Mouse (Mus musculus) midbrain, embryonic 12.5 days (tissue): ENCODE measurements around the gene Icam4. TPM values are rescaled to one million over a fixed set of nuclear protein-coding genes. Genes with fewer than 3 reads are reported as not detected.
A peak's percentile ranks its signal among the peaks of the same experiment; 100 is the strongest.

Experiments used
- ATAC-seq: fragments of 200-750 bp; cut with Nextera tagmentation; 2 replicates; pipeline ENCODE4 v1.8.0; 2017; ENCODE audit warnings: low read depth, moderate TSS enrichment, moderate library complexity; ENCODE audit not compliant: low FRiP score
- H3K27ac ChIP-seq: fragments of 300-500 bp; sonication (generic); replicated peaks from 2 replicates; pipeline ENCODE4 v1.5.1; 2016; ENCODE audit warnings: mild to moderate bottlenecking
- H3K27me3 ChIP-seq: fragments of 300-500 bp; sonication (generic); 2 replicates; pipeline ENCODE4 v1.6.1; 2016; ENCODE audit warnings: mild to moderate bottlenecking
- H3K36me3 ChIP-seq: fragments of 300-500 bp; sonication (generic); 2 replicates; pipeline ENCODE4 v1.6.1; 2016
- H3K4me1 ChIP-seq: fragments of 300-500 bp; sonication (generic); 2 replicates; pipeline ENCODE4 v1.6.1; 2016
- H3K4me2 ChIP-seq: fragments of 300-500 bp; sonication (generic); replicated peaks from 2 replicates; pipeline ENCODE4 v1.6.1; 2016; ENCODE audit warnings: mild to moderate bottlenecking, moderate library complexity
- H3K4me3 ChIP-seq: fragments of 300-500 bp; sonication (generic); 2 replicates; pipeline ENCODE4 v1.5.1; 2016; ENCODE audit warnings: mild to moderate bottlenecking
- H3K9ac ChIP-seq: fragments of 300-500 bp; sonication (generic); replicated peaks from 2 replicates; pipeline ENCODE4 v1.6.1; 2016; ENCODE audit warnings: mild to moderate bottlenecking, moderate library complexity
- H3K9me3 ChIP-seq: fragments of 300-500 bp; sonication (generic); 2 replicates; pipeline ENCODE4 v1.6.1; 2016; ENCODE audit warnings: mild to moderate bottlenecking
- WGBS: fragments of 180-500 bp; shearing (Covaris S2); methylation state at CpG from one replicate; pipeline ENCODE4 v1.1.7; 2016; 5-methylcytosine and 5-hydroxymethylcytosine counted together
- polyA plus RNA-seq: library from polyadenylated mRNA; unstranded; fragments of >200 nt; fragmentation: Nextera tagmentation; extraction: Ambion mirVana; gene quantifications from 2 replicates; pipeline ENCODE4 v1.2.1, GENCODE M21; 2016

Gene Icam4
- polyA plus RNA-seq, 1 experiment from 2014 or later, result 1.3 TPM

GRCm38 (mm10) chr9:21015571-21016130 is 13.5 kb upstream of the Icam4 start, which contains the start of gene Icam1:
Icam1 (plus strand) TSS chr9:21015985.
- Histone ChIP-seq H3K27ac (no peak within 1 kb of the TSS), H3K9me3 (no peaks in the 10 kb centered on the region), H3K27me3 (peaks cover 79% of the 10 kb centered on the region), H3K36me3 (no peaks in the 10 kb centered on the region), H3K4me2 (peak within 1 kb of the TSS; percentile 35), H3K4me1 (peaks cover 8% of the 10 kb centered on the region), H3K4me3 (peak within 1 kb of the TSS; percentile 27), H3K9ac (no peak within 1 kb of the TSS)
- no peak for ATAC-seq
- 1% methylated on average over 30 of the region's 30 CpGs for WGBS

DNA sequence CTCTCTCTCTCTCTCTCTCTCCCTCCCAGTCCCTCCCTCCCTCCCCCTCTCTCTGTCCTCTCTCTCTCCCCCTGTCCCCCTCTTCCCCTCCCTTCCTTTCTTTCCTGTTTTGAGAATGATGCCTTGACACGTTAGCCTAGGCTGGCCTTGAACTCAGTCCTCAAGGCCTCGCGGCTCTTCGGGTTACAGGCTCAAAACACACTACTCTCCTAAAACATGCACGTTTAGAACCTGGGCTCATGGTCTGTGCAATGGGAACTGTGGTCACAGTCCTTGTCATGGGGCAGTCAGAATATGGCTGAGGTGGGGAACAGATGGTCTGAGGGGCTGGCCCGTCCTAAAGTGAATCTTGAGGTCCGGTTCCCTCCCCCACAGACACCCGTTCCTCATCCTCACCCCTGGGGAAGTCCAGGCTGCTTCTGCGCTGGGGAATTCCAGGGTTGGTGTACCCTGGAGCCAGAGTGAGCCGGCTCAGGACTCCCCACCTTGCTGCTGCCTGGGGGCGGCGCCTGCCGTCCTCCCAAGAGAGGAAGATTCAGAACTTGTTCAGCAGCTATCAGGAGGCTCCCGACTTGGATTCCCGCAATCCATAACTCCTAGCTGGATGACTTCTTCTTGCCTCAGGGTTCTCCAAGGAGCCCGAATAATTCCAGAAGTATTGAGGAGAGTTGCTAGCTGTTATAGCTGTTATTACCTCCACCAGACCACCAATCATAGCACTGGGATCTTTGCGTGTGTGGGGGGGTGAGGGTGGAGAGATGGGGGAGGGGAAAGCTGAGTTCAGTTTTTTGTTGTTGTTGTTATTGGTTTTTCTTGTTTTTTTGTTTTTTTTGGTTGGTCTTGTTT is 12.6 kb upstream of the Icam4 start:
- Histone ChIP-seq H3K36me3 (no peaks in the 10 kb centered on the region), H3K27ac (no peak overlapping the region), H3K4me2 (no peak overlapping the region; the same call in 1 of the 2 replicates), H3K4me3 (no peak overlapping the region), H3K9me3 (no peaks in the 10 kb centered on the region), H3K4me1 (peaks cover 8% of the 10 kb centered on the region), H3K9ac (no peak overlapping the region), H3K27me3 (peaks cover 87% of the 10 kb centered on the region)
- no peak for ATAC-seq
- WGBS, result 5% methylated on average over 17 of the region's 17 CpGs

DNA sequence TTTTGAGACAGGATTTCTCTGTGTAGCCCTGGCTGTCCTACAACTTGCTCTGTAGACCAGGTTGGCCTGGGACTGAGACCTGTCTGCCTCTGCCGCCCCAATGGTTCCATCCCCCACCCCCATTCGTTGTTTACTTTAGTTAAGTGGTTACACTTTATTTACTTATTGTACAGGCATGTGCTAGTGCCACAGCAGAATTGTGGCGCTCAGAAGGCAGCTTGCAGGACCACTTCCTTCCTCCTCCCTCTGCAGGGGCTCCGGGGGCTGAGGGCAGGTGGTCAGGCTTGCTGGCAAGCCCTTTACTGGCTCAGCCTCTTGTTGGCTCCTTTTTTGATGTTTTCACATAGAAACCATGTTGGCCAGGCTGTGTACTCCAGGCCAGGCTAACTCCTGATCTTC is 12.0 kb upstream of the Icam4 start:
- peaks cover 88% of the 10 kb centered on the region for H3K27me3 ChIP-seq
- H3K4me1 ChIP-seq, result peaks cover 8% of the 10 kb centered on the region
- no peak overlapping the region for H3K9ac ChIP-seq
- ATAC-seq, result no peak
- 45% methylated on average over 4 of the region's 4 CpGs for WGBS
- H3K9me3 ChIP-seq, result no peaks in the 10 kb centered on the region
- H3K4me3 ChIP-seq, result no peak overlapping the region
- no peak overlapping the region for H3K4me2 ChIP-seq
- no peaks in the 10 kb centered on the region for H3K36me3 ChIP-seq
- no peak overlapping the region for H3K27ac ChIP-seq

DNA sequence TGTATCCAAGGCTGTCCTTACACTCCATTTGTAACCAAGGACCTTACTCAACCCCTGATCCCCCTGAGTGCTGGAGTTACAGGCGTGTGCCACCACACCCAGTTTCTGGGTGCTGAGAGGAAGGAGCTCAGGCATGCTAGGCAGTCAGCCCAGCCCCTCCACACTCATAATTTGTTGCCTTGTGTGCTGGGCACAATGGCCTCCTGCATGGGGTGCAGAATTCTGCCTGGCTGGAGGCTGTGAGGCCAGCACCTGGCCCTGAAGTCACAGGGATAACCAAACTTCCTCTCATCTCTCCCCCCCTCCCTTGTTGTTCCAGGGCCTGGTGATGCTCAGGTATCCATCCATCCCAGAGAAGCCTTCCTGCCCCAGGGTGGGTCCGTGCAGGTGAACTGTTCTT is 10.6 kb upstream of the Icam4 start:
- H3K9ac ChIP-seq, result no peak overlapping the region
- H3K36me3 ChIP-seq, result no peaks in the 10 kb centered on the region
- WGBS, result 78% methylated on average over 2 of the region's 2 CpGs
- peaks cover 8% of the 10 kb centered on the region for H3K4me1 ChIP-seq
- no peak overlapping the region for H3K4me3 ChIP-seq
- peaks cover 79% of the 10 kb centered on the region for H3K27me3 ChIP-seq
- no peaks in the 10 kb centered on the region for H3K9me3 ChIP-seq
- no peak overlapping the region for H3K4me2 ChIP-seq
- H3K27ac ChIP-seq, result no peak overlapping the region
- ATAC-seq, result no peak

- Histone ChIP-seq H3K9ac (no peak overlapping the region), H3K4me1 (no peaks in the 10 kb centered on the region), H3K36me3 (no peaks in the 10 kb centered on the region), H3K27me3 (peaks cover 66% of the 10 kb centered on the region), H3K27ac (no peak overlapping the region), H3K4me3 (no peak overlapping the region), H3K9me3 (no peaks in the 10 kb centered on the region), H3K4me2 (no peak overlapping the region)
- WGBS, result 83% methylated on average over 3 of the region's 3 CpGs
- no peak for ATAC-seq
Observed at GRCm38 (mm10) chr9:21021363-21021762, 7.8 kb upstream of the Icam4 start.

DNA sequence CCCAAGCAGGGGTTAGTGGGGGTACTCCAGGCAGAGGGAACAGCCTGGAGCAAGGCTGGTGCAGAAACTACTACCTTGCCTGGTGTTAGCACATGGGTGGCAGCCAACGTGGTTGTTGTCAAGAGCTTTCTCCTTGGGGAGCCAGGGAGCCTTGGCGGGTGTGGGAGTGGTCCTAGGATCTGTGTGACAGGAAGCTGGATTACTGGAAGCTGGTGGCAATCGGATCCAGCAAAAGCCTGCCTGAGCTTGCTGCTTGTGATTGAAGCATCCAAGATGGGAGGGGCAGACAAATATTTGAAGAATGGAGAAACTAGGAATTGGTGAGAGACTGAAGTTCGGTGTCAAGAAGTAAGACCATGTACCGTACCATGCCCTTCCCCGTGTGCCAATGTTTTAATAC is 6.9 kb upstream of the Icam4 start:
- Histone ChIP-seq H3K9ac (no peak overlapping the region), H3K4me2 (no peak overlapping the region), H3K9me3 (no peaks in the 10 kb centered on the region), H3K4me3 (no peak overlapping the region), H3K27me3 (peaks cover 66% of the 10 kb centered on the region), H3K4me1 (no peaks in the 10 kb centered on the region), H3K36me3 (no peaks in the 10 kb centered on the region), H3K27ac (no peak overlapping the region)
- no peak for ATAC-seq
- WGBS, result 64% methylated on average over 6 of the region's 6 CpGs

DNA sequence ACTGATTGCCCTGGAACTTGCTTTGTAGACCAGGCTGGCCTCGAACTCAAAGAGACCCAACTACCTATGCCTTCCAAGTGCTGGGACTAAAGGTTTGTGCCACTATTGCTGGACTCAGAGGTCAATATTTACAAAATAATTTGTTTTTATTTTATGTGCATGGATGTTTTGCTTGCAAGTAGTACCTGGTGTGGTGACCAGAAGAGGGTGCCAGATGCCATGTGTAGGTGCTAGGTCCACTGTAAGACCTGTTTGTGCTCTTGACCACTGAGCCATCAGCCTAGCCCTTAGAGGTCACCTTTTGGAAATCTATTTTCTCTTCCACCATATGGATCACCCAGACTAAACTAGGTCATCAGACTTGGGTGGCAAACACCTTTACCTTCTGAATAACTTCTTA is 6.4 kb upstream of the Icam4 start:
- no peak overlapping the region for H3K4me3 ChIP-seq
- no peak overlapping the region for H3K27ac ChIP-seq
- no peak overlapping the region for H3K9ac ChIP-seq
- 82% methylated on average over 1 of the region's 1 CpGs for WGBS
- no peak for ATAC-seq
- H3K4me2 ChIP-seq, result no peak overlapping the region
- no peaks in the 10 kb centered on the region for H3K36me3 ChIP-seq
- H3K4me1 ChIP-seq, result no peaks in the 10 kb centered on the region
- H3K27me3 ChIP-seq, result peaks cover 66% of the 10 kb centered on the region
- H3K9me3 ChIP-seq, result no peaks in the 10 kb centered on the region

- H3K27me3 ChIP-seq, result peaks cover 72% of the 10 kb centered on the region
- H3K4me3 ChIP-seq, result no peak overlapping the region
- WGBS, result 73% methylated on average over 19 of the region's 19 CpGs
- H3K9ac ChIP-seq, result no peak overlapping the region
- ATAC-seq, result no peak
- H3K4me2 ChIP-seq, result no peak overlapping the region
- no peak overlapping the region for H3K27ac ChIP-seq
- peaks cover 8% of the 10 kb centered on the region for H3K4me1 ChIP-seq
- no peaks in the 10 kb centered on the region for H3K9me3 ChIP-seq
- no peaks in the 10 kb centered on the region for H3K36me3 ChIP-seq
Observed at GRCm38 (mm10) chr9:21025258-21025810, 3.8 kb upstream of the Icam4 start.

GRCm38 (mm10) chr9:21026849-21027248 is 2.3 kb upstream of the Icam4 start:
- WGBS, result 83% methylated on average over 12 of the region's 12 CpGs

GRCm38 (mm10) chr9:21027774-21028290 is 1.3 kb upstream of the Icam4 start:
- Histone ChIP-seq H3K4me2 (no peak overlapping the region), H3K27me3 (peaks cover 79% of the 10 kb centered on the region), H3K4me3 (no peak overlapping the region), H3K36me3 (no peaks in the 10 kb centered on the region), H3K9ac (no peak overlapping the region), H3K9me3 (no peaks in the 10 kb centered on the region), H3K4me1 (peaks cover 29% of the 10 kb centered on the region), H3K27ac (no peak overlapping the region)
- WGBS, result 56% methylated on average over 8 of the region's 8 CpGs
- no peak for ATAC-seq

More at GRCm38 (mm10) chr9:21026849-21027248, 2.3 kb upstream of the Icam4 start:
- H3K4me1 ChIP-seq, result peaks cover 19% of the 10 kb centered on the region
- H3K4me2 ChIP-seq, result no peak overlapping the region
- H3K9me3 ChIP-seq, result no peaks in the 10 kb centered on the region
- no peak overlapping the region for H3K9ac ChIP-seq
- H3K27ac ChIP-seq, result no peak overlapping the region
- H3K27me3 ChIP-seq, result peaks cover 73% of the 10 kb centered on the region
- no peak overlapping the region for H3K4me3 ChIP-seq
- no peaks in the 10 kb centered on the region for H3K36me3 ChIP-seq
- no peak for ATAC-seq

DNA sequence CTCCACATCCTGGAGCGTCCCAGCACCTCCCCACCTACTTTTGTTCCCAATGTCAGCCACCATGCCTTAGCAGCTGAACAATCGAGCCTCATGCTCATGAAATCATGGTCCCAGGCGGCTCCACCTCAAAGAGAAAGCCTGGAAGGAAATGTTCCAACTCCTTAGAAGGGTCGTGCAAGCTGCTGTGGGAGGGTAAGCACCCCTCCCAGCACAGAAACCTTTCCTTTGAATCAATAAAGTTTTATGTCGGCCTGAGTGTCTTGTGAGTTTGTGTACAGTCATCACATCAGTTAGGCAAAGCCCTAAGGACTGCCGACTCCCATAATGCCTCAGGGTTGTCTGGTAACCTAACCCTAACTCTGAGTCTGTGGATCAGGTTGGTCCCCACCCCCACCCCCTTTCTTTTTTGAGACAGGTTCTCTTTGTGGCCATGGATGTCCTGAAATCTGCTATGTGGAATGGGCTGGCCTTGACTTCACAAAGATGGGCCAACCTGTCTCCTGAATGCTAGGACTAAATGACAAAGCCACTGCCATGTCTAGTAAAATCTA is 538 bp upstream of the Icam4 start:
- Histone ChIP-seq H3K4me1 (peaks cover 37% of the 10 kb centered on the region), H3K27ac (no peak overlapping the region), H3K4me3 (no peak overlapping the region), H3K9me3 (no peaks in the 10 kb centered on the region), H3K27me3 (peaks cover 87% of the 10 kb centered on the region), H3K9ac (no peak overlapping the region), H3K36me3 (no peaks in the 10 kb centered on the region), H3K4me2 (no peak overlapping the region)
- WGBS, result 72% methylated on average over 6 of the region's 6 CpGs
- ATAC-seq, result no peak
